Mouse (Mus musculus): ENCODE measurements around the gene Olfr623. TPM values are rescaled to one million over a fixed set of nuclear protein-coding genes. Genes with fewer than 3 reads are reported as not detected.

Gene Olfr623
- polyA plus RNA-seq, 2 experiments: not detected

GRCm38 (mm10) chr7:103642602-103643001 is 20.9 kb downstream of the Olfr623 start, which contains the start of gene Olfr622:
Gene Olfr622 (minus strand): TSS chr7:103642702.
- Histone ChIP-seq H3K36me3 (ENCODE audit: control insufficient read depth, insufficient read depth, low read length) (no peaks in the 10 kb centered on the region), H3K4me3 (replicated peaks; ENCODE audit: low read length) (no peak within 1 kb of the TSS), H3K27ac (replicated peaks; ENCODE audit: low read depth, low read length) (no peak within 1 kb of the TSS), H3K9ac (ENCODE audit: low read depth, low read length, severe bottlenecking) (no peak within 1 kb of the TSS), H3K9me3 (ENCODE audit: control insufficient read depth, low read length) (no peaks in the 10 kb centered on the region), H3K27me3 (ENCODE audit: control insufficient read depth, insufficient read depth, low read length) (no peaks in the 10 kb centered on the region), H3K4me1 (ENCODE audit: control insufficient read depth, insufficient read depth, low read length) (no peaks in the 10 kb centered on the region), H3K4me2 (replicated peaks; ENCODE audit: low read depth, low read length, severe bottlenecking) (no peak within 1 kb of the TSS)
- ATAC-seq (ENCODE audit: low FRiP score, low read depth): no peak
- DNase-seq (ENCODE audit: low spot score): no peak
- TF ChIP-seq POLR2A (IDR thresholded peaks at IDR 0.05; ENCODE audit: borderline replicate concordance, extremely low read depth, insufficient read depth, insufficient read length): no peak
- WGBS: 78% methylated on average over 1 of the region's 1 CpGs

GRCm38 (mm10) chr7:103636795-103637194 is 26.7 kb downstream of the Olfr623 start:
- no peak overlapping the region for H3K4me3 ChIP-seq (replicated peaks; ENCODE audit: low read length)
- no peaks in the 10 kb centered on the region for H3K9me3 ChIP-seq (ENCODE audit: control insufficient read depth, low read length)
- ATAC-seq (ENCODE audit: low FRiP score, low read depth) (no peak), DNase-seq (ENCODE audit: low spot score) (no peak)
- TF ChIP-seq POLR2A (IDR thresholded peaks at IDR 0.05; ENCODE audit: borderline replicate concordance, extremely low read depth, insufficient read depth, insufficient read length): no peak
- no peaks in the 10 kb centered on the region for H3K36me3 ChIP-seq (ENCODE audit: control insufficient read depth, insufficient read depth, low read length)
- no peak overlapping the region for H3K4me2 ChIP-seq (replicated peaks; ENCODE audit: low read depth, low read length, severe bottlenecking)
- no peak overlapping the region for H3K27ac ChIP-seq (replicated peaks; ENCODE audit: low read depth, low read length)
- no peak overlapping the region for H3K9ac ChIP-seq (ENCODE audit: low read depth, low read length, severe bottlenecking)
- no peaks in the 10 kb centered on the region for H3K4me1 ChIP-seq (ENCODE audit: control insufficient read depth, insufficient read depth, low read length)
- no peaks in the 10 kb centered on the region for H3K27me3 ChIP-seq (ENCODE audit: control insufficient read depth, insufficient read depth, low read length)

GRCm38 (mm10) chr7:103612434-103612833 is 51.1 kb downstream of the Olfr623 start, which contains the start of gene Olfr620:
Gene Olfr620 (minus strand): TSS chr7:103612534.
- Histone ChIP-seq H3K9ac (ENCODE audit: low read depth, low read length, severe bottlenecking) (no peak within 1 kb of the TSS), H3K9me3 (ENCODE audit: control insufficient read depth, low read length) (no peaks in the 10 kb centered on the region), H3K4me1 (ENCODE audit: control insufficient read depth, insufficient read depth, low read length) (no peaks in the 10 kb centered on the region), H3K27me3 (ENCODE audit: control insufficient read depth, insufficient read depth, low read length) (no peaks in the 10 kb centered on the region), H3K4me2 (replicated peaks; ENCODE audit: low read depth, low read length, severe bottlenecking) (no peak within 1 kb of the TSS), H3K27ac (replicated peaks; ENCODE audit: low read depth, low read length) (no peak within 1 kb of the TSS), H3K4me3 (replicated peaks; ENCODE audit: low read length) (no peak within 1 kb of the TSS), H3K36me3 (ENCODE audit: control insufficient read depth, insufficient read depth, low read length) (no peaks in the 10 kb centered on the region)
- no peak for DNase-seq (ENCODE audit: low spot score)
- 72% methylated on average over 2 of the region's 2 CpGs for WGBS
- TF ChIP-seq POLR2A (IDR thresholded peaks at IDR 0.05; ENCODE audit: borderline replicate concordance, extremely low read depth, insufficient read depth, insufficient read length): no peak
- ATAC-seq (ENCODE audit: low FRiP score, low read depth): no peak

Other genes starting within 250 kb of the Olfr623 start
Only the 30 nearest of the 34 such genes appear.
- gene Olfr605, start 218.3 kb downstream of the Olfr623 start, polyA plus RNA-seq (2012; rRNA removed): not detected in 2 replicates
- gene Olfr605, start 218.3 kb downstream of the Olfr623 start, polyA plus RNA-seq (2014; fragmentation: Nextera tagmentation; extraction: Ambion mirVana): not detected in 2 replicates
- gene Olfr606, start 214.7 kb downstream of the Olfr623 start, polyA plus RNA-seq (2012; rRNA removed): not detected in 2 replicates
- gene Olfr606, start 214.7 kb downstream of the Olfr623 start, polyA plus RNA-seq (2014; fragmentation: Nextera tagmentation; extraction: Ambion mirVana): not detected in 2 replicates
- gene Olfr607, start 199.5 kb downstream of the Olfr623 start, polyA plus RNA-seq (2012; rRNA removed): not detected in 2 replicates
- not detected in 2 replicates for gene Olfr607, start 199.5 kb downstream of the Olfr623 start, polyA plus RNA-seq (2014; fragmentation: Nextera tagmentation; extraction: Ambion mirVana)
- gene Olfr608, start 193.8 kb downstream of the Olfr623 start, polyA plus RNA-seq (2012; rRNA removed): not detected in 2 replicates
- gene Olfr608, start 193.8 kb downstream of the Olfr623 start, polyA plus RNA-seq (2014; fragmentation: Nextera tagmentation; extraction: Ambion mirVana): not detected in 2 replicates
- gene Olfr609, start 165.6 kb downstream of the Olfr623 start, polyA plus RNA-seq (2012; rRNA removed): not detected in 2 replicates
- gene Olfr609, start 165.6 kb downstream of the Olfr623 start, polyA plus RNA-seq (2014; fragmentation: Nextera tagmentation; extraction: Ambion mirVana): not detected in 2 replicates
- gene Olfr610, start 151.6 kb downstream of the Olfr623 start, polyA plus RNA-seq (2012; rRNA removed): not detected in 2 replicates
- gene Olfr610, start 151.6 kb downstream of the Olfr623 start, polyA plus RNA-seq (2014; fragmentation: Nextera tagmentation; extraction: Ambion mirVana): not detected in 2 replicates
- not detected in 2 replicates for gene Olfr611, start 142.9 kb downstream of the Olfr623 start, polyA plus RNA-seq (2012; rRNA removed)
- gene Olfr611, start 142.9 kb downstream of the Olfr623 start, polyA plus RNA-seq (2014; fragmentation: Nextera tagmentation; extraction: Ambion mirVana): not detected in 2 replicates
- gene Olfr612, start 121.0 kb downstream of the Olfr623 start, polyA plus RNA-seq (2012; rRNA removed): not detected in 2 replicates
- gene Olfr612, start 121.0 kb downstream of the Olfr623 start, polyA plus RNA-seq (2014; fragmentation: Nextera tagmentation; extraction: Ambion mirVana): not detected in 2 replicates
- not detected in 2 replicates for gene Olfr613, start 115.6 kb downstream of the Olfr623 start, polyA plus RNA-seq (2012; rRNA removed)
- not detected in 2 replicates for gene Olfr613, start 115.6 kb downstream of the Olfr623 start, polyA plus RNA-seq (2014; fragmentation: Nextera tagmentation; extraction: Ambion mirVana)
- gene Olfr615, start 107.6 kb downstream of the Olfr623 start, polyA plus RNA-seq (2012; rRNA removed): not detected in 2 replicates
- gene Olfr615, start 107.6 kb downstream of the Olfr623 start, polyA plus RNA-seq (2014; fragmentation: Nextera tagmentation; extraction: Ambion mirVana): not detected in 2 replicates
- gene Olfr616, start 94.6 kb downstream of the Olfr623 start, polyA plus RNA-seq (2012; rRNA removed): not detected in 2 replicates
- gene Olfr616, start 94.6 kb downstream of the Olfr623 start, polyA plus RNA-seq (2014; fragmentation: Nextera tagmentation; extraction: Ambion mirVana): not detected in 2 replicates
- gene Olfr617, start 90.6 kb downstream of the Olfr623 start, polyA plus RNA-seq (2012; rRNA removed): not detected in 2 replicates
- not detected in 2 replicates for gene Olfr617, start 90.6 kb downstream of the Olfr623 start, polyA plus RNA-seq (2014; fragmentation: Nextera tagmentation; extraction: Ambion mirVana)
- not detected in 2 replicates for gene Olfr618, start 73.6 kb downstream of the Olfr623 start, polyA plus RNA-seq (2012; rRNA removed)
- gene Olfr618, start 73.6 kb downstream of the Olfr623 start, polyA plus RNA-seq (2014; fragmentation: Nextera tagmentation; extraction: Ambion mirVana): not detected in 2 replicates
- gene Olfr619, start 63.1 kb downstream of the Olfr623 start, polyA plus RNA-seq (2012; rRNA removed): not detected in 2 replicates
- gene Olfr619, start 63.1 kb downstream of the Olfr623 start, polyA plus RNA-seq (2014; fragmentation: Nextera tagmentation; extraction: Ambion mirVana): not detected in 2 replicates
- not detected in 2 replicates for gene Olfr620, start 51.2 kb downstream of the Olfr623 start, polyA plus RNA-seq (2012; rRNA removed)
- not detected in 2 replicates for gene Olfr620, start 51.2 kb downstream of the Olfr623 start, polyA plus RNA-seq (2014; fragmentation: Nextera tagmentation; extraction: Ambion mirVana)
- not detected in 2 replicates for gene Olfr622, start 21.0 kb downstream of the Olfr623 start, polyA plus RNA-seq (2012; rRNA removed)
- not detected in 2 replicates for gene Olfr622, start 21.0 kb downstream of the Olfr623 start, polyA plus RNA-seq (2014; fragmentation: Nextera tagmentation; extraction: Ambion mirVana)
- gene Olfr624, start 7.5 kb upstream of the Olfr623 start, polyA plus RNA-seq (2012; rRNA removed): 0.03 TPM in 1 of 2 replicates, not detected in the other
- gene Olfr624, start 7.5 kb upstream of the Olfr623 start, polyA plus RNA-seq (2014; fragmentation: Nextera tagmentation; extraction: Ambion mirVana): 0.06 and 0.07 TPM in 2 replicates
- gene Olfr625-ps1, start 19.0 kb upstream of the Olfr623 start, polyA plus RNA-seq (2012; rRNA removed): not detected in 2 replicates
- not detected in 2 replicates for gene Olfr625-ps1, start 19.0 kb upstream of the Olfr623 start, polyA plus RNA-seq (2014; fragmentation: Nextera tagmentation; extraction: Ambion mirVana)
- gene Olfr243, start 51.0 kb upstream of the Olfr623 start, polyA plus RNA-seq (2012; rRNA removed): not detected in 2 replicates
- gene Olfr243, start 51.0 kb upstream of the Olfr623 start, polyA plus RNA-seq (2014; fragmentation: Nextera tagmentation; extraction: Ambion mirVana): not detected in 2 replicates
- not detected in 2 replicates for gene Olfr628, start 66.7 kb upstream of the Olfr623 start, polyA plus RNA-seq (2012; rRNA removed)
- not detected in 2 replicates for gene Olfr628, start 66.7 kb upstream of the Olfr623 start, polyA plus RNA-seq (2014; fragmentation: Nextera tagmentation; extraction: Ambion mirVana)
- gene Olfr629, start 81.2 kb upstream of the Olfr623 start, polyA plus RNA-seq (2012; rRNA removed): not detected in 2 replicates
- gene Olfr629, start 81.2 kb upstream of the Olfr623 start, polyA plus RNA-seq (2014; fragmentation: Nextera tagmentation; extraction: Ambion mirVana): not detected in 2 replicates
- gene Olfr630, start 93.6 kb upstream of the Olfr623 start, polyA plus RNA-seq (2012; rRNA removed): not detected in 2 replicates
- gene Olfr630, start 93.6 kb upstream of the Olfr623 start, polyA plus RNA-seq (2014; fragmentation: Nextera tagmentation; extraction: Ambion mirVana): not detected in 2 replicates
- gene Olfr69, start 107.9 kb upstream of the Olfr623 start, polyA plus RNA-seq (2012; rRNA removed): not detected in 2 replicates
- not detected in 2 replicates for gene Olfr69, start 107.9 kb upstream of the Olfr623 start, polyA plus RNA-seq (2014; fragmentation: Nextera tagmentation; extraction: Ambion mirVana)
- not detected in 2 replicates for gene Olfr68, start 116.0 kb upstream of the Olfr623 start, polyA plus RNA-seq (2012; rRNA removed)
- not detected in 2 replicates for gene Olfr68, start 116.0 kb upstream of the Olfr623 start, polyA plus RNA-seq (2014; fragmentation: Nextera tagmentation; extraction: Ambion mirVana)
- gene Olfr67, start 128.1 kb upstream of the Olfr623 start, polyA plus RNA-seq (2012; rRNA removed): 0.03 TPM in 1 of 2 replicates, not detected in the other
- not detected in 2 replicates for gene Olfr67, start 128.1 kb upstream of the Olfr623 start, polyA plus RNA-seq (2014; fragmentation: Nextera tagmentation; extraction: Ambion mirVana)
- gene Hbb-bt, start 150.3 kb upstream of the Olfr623 start, polyA plus RNA-seq (2012; rRNA removed): 2,382 and 2,478 TPM in 2 replicates
- 2,610 and 4,062 TPM in 2 replicates for gene Hbb-bt, start 150.3 kb upstream of the Olfr623 start, polyA plus RNA-seq (2014; fragmentation: Nextera tagmentation; extraction: Ambion mirVana)
- gene Hbb-bs, start 164.4 kb upstream of the Olfr623 start, polyA plus RNA-seq (2012; rRNA removed): 9,008 and 9,822 TPM in 2 replicates
- gene Hbb-bs, start 164.4 kb upstream of the Olfr623 start, polyA plus RNA-seq (2014; fragmentation: Nextera tagmentation; extraction: Ambion mirVana): 6,131 and 9,529 TPM in 2 replicates
- gene Hbb-bh2, start 176.8 kb upstream of the Olfr623 start, polyA plus RNA-seq (2012; rRNA removed): not detected in 2 replicates
- not detected in 2 replicates for gene Hbb-bh2, start 176.8 kb upstream of the Olfr623 start, polyA plus RNA-seq (2014; fragmentation: Nextera tagmentation; extraction: Ambion mirVana)
- gene Hbb-bh1, start 179.5 kb upstream of the Olfr623 start, polyA plus RNA-seq (2012; rRNA removed): 12.0 and 13.3 TPM in 2 replicates
- 8.0 and 8.4 TPM in 2 replicates for gene Hbb-bh1, start 179.5 kb upstream of the Olfr623 start, polyA plus RNA-seq (2014; fragmentation: Nextera tagmentation; extraction: Ambion mirVana)
- gene Hbb-y, start 189.5 kb upstream of the Olfr623 start, polyA plus RNA-seq (2012; rRNA removed): 702 and 799 TPM in 2 replicates
- 1,395 and 1,439 TPM in 2 replicates for gene Hbb-y, start 189.5 kb upstream of the Olfr623 start, polyA plus RNA-seq (2014; fragmentation: Nextera tagmentation; extraction: Ambion mirVana)